Mouse (Mus musculus) adrenal gland, adult 18-20 months (tissue): Measurements from ENCODE around the gene Rnf8. TPM values are rescaled to one million over a fixed set of nuclear protein-coding genes. Genes with fewer than 3 reads are reported as not detected.

Experiments
- DNase-seq, 2 experiments: peaks; one replicate each; pipeline ENCODE4 v3.0.0; 2021 to 2022; ENCODE audit warnings: low spot score in 2 of 2
- total RNA-seq, 2 experiments: library from RNA; stranded (reverse); gene quantifications; 1 replicate in 1 of 2; 2 replicates in 1 of 2; pipeline ENCODE4 v1.2.3; 2021

The Rnf8 gene
- total RNA-seq, 2 experiments from 2014 or later, result 35.1 to 68.3 TPM

DNA sequence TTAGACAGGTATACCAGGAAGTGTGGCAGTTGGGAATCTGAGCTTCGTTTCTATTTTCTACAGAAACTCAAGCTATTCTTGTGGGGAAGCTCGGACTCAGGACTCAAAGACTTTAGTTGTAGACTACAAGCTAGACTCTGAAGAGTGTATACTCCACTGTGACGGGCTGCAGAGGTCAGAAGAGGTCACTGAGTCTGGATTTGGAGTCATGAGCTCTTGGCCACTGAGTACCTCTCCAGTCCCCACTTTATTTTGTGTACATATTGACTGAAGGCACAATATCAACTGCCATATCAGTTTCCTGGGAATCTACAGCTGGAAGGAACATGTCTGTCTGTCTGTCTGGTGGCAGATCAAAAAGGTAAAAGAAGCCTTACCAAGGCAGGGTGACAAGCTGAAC, 4.6 kb downstream of the Rnf8 start:
- DNase-seq, result no peak

- DNase-seq, result no peak
Observed at GRCm38 (mm10) chr17:29623488-29623887, 8.9 kb downstream of the Rnf8 start.

DNA sequence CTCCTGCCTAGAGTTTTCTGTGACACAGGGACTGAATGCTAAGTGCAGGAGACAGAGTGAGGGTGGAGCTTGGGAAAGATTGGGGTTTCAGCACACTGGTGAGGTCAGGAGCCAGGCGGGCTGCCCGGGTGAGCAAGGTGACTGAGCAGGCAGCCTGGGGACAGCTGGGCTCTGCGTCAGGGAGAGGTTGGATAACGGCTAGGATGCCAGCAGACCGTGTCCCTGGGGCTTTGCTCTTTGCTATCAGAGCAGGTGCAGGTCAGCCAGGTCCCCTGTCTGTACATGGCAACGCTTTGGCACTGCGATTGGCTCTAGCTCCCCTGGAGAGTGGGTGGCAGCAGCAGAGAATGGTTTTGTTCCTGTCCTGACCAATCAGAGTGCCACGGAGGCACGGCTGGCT, 12.7 kb downstream of the Rnf8 start:
- DNase-seq, result no peak

DNA sequence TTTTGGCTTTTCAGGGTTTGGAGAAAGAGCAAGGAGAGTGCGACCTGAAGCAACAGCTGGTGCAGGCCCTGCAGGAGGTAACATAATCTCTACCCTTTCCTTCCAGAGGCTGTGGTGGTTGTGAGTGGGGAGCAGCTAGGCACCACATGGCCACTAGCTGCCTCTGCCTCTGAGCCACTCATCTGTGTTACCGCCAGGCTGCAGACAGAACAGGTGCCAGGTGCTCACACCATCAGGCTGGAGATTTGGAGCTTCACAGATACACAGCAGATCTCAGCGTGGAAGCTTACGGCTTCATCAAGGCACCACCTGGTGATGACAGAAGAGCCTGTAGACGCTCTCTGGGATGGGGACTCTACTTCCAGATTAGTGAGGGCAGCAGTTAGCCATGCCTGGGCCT, 14.4 kb downstream of the Rnf8 start:
- no peak for DNase-seq

GRCm38 (mm10) chr17:29629620-29630019, 15.0 kb downstream of the Rnf8 start:
- DNase-seq, result no peak

- no peak for DNase-seq
Observed at GRCm38 (mm10) chr17:29632312-29632711, 17.7 kb downstream of the Rnf8 start.

- no peak for DNase-seq
Observed at GRCm38 (mm10) chr17:29635492-29635891, 20.9 kb downstream of the Rnf8 start.

GRCm38 (mm10) chr17:29636118-29636517, 21.5 kb downstream of the Rnf8 start:
- peak in 1 of 2 experiments; percentile 35 for DNase-seq

- DNase-seq, result no peak
Observed at GRCm38 (mm10) chr17:29637377-29637776, 22.8 kb downstream of the Rnf8 start.

DNA sequence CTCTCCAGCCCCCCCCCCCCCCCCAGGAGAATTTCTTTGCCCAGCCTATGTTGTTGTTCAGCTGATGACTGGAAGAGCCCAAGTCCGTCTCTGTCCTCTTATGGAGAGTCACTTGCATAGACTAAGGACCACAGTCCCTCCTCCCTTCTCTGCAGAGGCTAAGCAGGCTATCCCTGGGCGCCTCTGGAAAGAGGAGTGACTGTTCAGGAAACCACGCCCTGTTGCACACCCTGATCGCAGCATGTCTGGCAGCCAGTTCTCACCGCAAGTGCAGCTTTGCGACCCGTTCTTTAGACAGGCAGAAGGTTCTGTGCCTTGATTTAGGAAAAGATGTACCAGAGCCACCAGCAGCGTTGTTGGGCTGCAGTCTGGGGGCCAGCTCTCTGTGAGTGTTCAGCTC, 23.3 kb downstream of the Rnf8 start:
- DNase-seq, result no peak

- DNase-seq, result peak in 1 of 2 experiments; percentile 42
Observed at GRCm38 (mm10) chr17:29640971-29641370, 26.4 kb downstream of the Rnf8 start.

GRCm38 (mm10) chr17:29642219-29642618, 27.6 kb downstream of the Rnf8 start:
- no peak for DNase-seq

- no peak for DNase-seq
Observed at GRCm38 (mm10) chr17:29658249-29658648, 43.7 kb downstream of the Rnf8 start.

DNA sequence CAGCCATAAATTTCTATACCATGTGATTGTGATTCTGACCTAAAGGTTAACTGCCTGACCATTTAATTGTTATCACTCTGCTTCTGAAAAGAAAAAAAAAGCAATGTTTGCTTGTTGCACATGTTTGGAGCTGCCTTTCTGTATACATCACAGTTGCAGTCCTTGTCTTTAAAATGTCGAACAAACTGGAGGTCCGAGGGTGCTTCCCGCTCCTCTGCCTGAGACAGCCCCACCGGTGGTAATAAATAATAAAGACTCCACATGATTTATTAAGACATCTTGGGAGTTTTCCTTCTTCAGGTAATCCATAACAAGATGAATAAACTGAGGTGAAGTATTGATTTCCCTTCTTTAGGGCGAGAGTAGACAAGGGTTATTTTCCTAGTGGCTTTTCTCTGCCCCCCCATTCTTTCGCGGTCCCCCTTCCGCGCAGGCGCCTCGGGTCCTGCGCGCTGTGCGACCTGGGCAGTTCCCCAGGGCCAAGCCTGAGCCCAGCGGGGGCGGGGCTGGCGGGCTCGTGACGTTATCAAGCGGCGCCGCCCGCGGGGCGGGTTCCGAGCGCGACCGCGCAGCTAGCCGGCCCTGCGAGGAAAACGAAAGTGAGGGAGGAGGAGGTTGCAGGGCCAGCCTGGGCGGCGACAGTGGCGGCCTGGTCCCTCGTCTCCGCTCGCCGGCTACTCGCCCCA, 45.6 kb downstream of the Rnf8 start, which contains the start of gene Cmtr1:
TSS of gene Cmtr1 (plus strand) at position 520 of the 686 bp plus-strand sequence.
- peak; percentile 99 for DNase-seq

GRCm38 (mm10) chr17:29660762-29661391, 46.3 kb downstream of the Rnf8 start:
- no peak for DNase-seq

- no peak for DNase-seq
Observed at GRCm38 (mm10) chr17:29662145-29662544, 47.6 kb downstream of the Rnf8 start.

- no peak for DNase-seq
Observed at GRCm38 (mm10) chr17:29668051-29668986, 53.7 kb downstream of the Rnf8 start.

DNA sequence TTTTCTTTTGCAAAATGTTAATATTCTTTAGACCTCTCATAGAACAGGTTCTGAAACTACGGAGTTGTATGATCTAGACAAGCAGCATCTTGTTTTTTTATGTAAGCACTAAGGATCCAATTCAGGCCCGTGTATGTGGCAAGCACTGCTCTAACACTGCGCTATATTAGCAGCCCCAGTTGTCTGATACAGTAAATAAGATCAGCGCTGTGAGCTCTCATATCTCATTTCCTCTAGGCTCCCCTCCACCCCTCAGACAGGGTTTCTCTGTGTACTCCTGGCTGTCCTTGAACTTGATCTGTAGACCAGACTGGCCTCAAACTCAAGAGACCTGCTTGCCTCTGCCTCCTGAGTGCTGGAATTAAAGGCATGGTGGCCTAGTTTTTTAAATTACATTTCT, 54.4 kb downstream of the Rnf8 start:
- no peak for DNase-seq

GRCm38 (mm10) chr17:29669936-29670335, 55.3 kb downstream of the Rnf8 start:
- no peak for DNase-seq

GRCm38 (mm10) chr17:29671021-29671420, 56.4 kb downstream of the Rnf8 start:
- no peak for DNase-seq

GRCm38 (mm10) chr17:29673325-29673724, 58.7 kb downstream of the Rnf8 start:
- no peak for DNase-seq

DNA sequence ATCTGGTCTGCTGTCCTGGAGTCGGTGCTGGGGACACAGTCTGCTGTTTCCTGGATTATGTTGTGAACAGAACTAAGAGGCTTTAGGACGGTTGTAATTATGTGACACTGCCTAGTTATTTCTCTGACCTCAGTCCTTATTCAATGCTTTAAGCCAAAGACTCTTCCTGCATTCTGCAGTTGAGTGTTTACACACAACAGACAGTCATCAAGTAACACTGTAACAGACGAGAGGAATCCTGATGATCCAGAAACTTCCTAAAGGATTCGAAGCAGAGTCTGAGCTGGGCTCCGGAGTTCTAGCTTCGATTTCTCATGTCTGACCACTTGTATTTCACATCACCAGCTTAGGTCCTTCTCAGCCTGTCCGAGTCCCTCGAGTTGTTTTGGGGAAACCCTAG, 63.9 kb downstream of the Rnf8 start:
- DNase-seq, result no peak
